Mouse (Mus musculus) heart, embryonic 15.5 days (tissue): Measurements from ENCODE around the gene Akp3. TPM values are rescaled to one million over a fixed set of nuclear protein-coding genes. Genes with fewer than 3 reads are reported as not detected.

Experiments used
- ATAC-seq: fragments of 200-750 bp; cut with Nextera tagmentation; replicated peaks from 2 replicates; pipeline ENCODE4 v1.8.0; 2017; ENCODE audit warnings: low read depth, moderate TSS enrichment; ENCODE audit not compliant: insufficient number of reproducible peaks, insufficient read depth, low FRiP score
- H3K27ac ChIP-seq: fragments of 300-500 bp; sonication (generic); 2 replicates; pipeline ENCODE4 v1.5.1; 2015; ENCODE audit warnings: mild to moderate bottlenecking, inconsistent platforms
- H3K27me3 ChIP-seq: fragments of 300-500 bp; sonication (generic); 2 replicates; pipeline ENCODE4 v1.6.1; 2015; ENCODE audit warnings: inconsistent platforms
- H3K36me3 ChIP-seq: fragments of 300-500 bp; sonication (generic); 2 replicates; pipeline ENCODE4 v1.6.1; 2015; ENCODE audit warnings: mild to moderate bottlenecking, inconsistent platforms
- H3K4me1 ChIP-seq: fragments of 300-500 bp; sonication (generic); replicated peaks from 2 replicates; pipeline ENCODE4 v1.6.1; 2015; ENCODE audit warnings: inconsistent platforms
- H3K4me2 ChIP-seq: fragments of 300-500 bp; sonication (generic); 2 replicates; pipeline ENCODE4 v1.6.1; 2015; ENCODE audit warnings: inconsistent platforms, mild to moderate bottlenecking, moderate library complexity
- H3K4me3 ChIP-seq: fragments of 300-500 bp; sonication (generic); 2 replicates; pipeline ENCODE4 v1.5.1; 2015; ENCODE audit warnings: mild to moderate bottlenecking, inconsistent platforms
- H3K9ac ChIP-seq: fragments of 300-500 bp; sonication (generic); 2 replicates; pipeline ENCODE4 v1.6.1; 2015; ENCODE audit warnings: mild to moderate bottlenecking, inconsistent platforms
- H3K9me3 ChIP-seq: fragments of 300-500 bp; sonication (generic); replicated peaks from 2 replicates; pipeline ENCODE4 v1.6.1; 2016; ENCODE audit warnings: inconsistent platforms
- whole genome bisulfite sequencing: fragments of 180-500 bp; shearing (Covaris S2); methylation state at CpG from one replicate; pipeline ENCODE4 v1.1.7; 2015; ENCODE audit warnings: mixed read lengths; 5-methylcytosine and 5-hydroxymethylcytosine counted together
- polyA plus RNA-seq: library from polyadenylated mRNA; unstranded; fragments of >200 nt; fragmentation: Nextera tagmentation; extraction: Ambion mirVana; gene quantifications from 2 replicates; pipeline ENCODE4 v1.2.1, GENCODE M21; 2015

The Akp3 gene
- polyA plus RNA-seq, 1 experiment from 2014 or later: not detected

- no peak for ATAC-seq
- Histone ChIP-seq H3K9ac (no peak overlapping the region), H3K4me3 (no peak overlapping the region), H3K27ac (no peak overlapping the region), H3K4me1 (no peaks in the 10 kb centered on the region), H3K4me2 (no peak overlapping the region), H3K9me3 (no peaks in the 10 kb centered on the region), H3K36me3 (no peaks in the 10 kb centered on the region), H3K27me3 (no peaks in the 10 kb centered on the region)
- 38% methylated on average over 9 of the region's 9 CpGs for WGBS
Observed at GRCm38 (mm10) chr1:87111719-87112354, 12.9 kb upstream of the Akp3 start.

- H3K9me3 ChIP-seq: no peaks in the 10 kb centered on the region
- H3K9ac ChIP-seq: no peak overlapping the region
- no peaks in the 10 kb centered on the region for H3K27me3 ChIP-seq
- H3K27ac ChIP-seq: no peak overlapping the region
- ATAC-seq: no peak
- no peaks in the 10 kb centered on the region for H3K36me3 ChIP-seq
- H3K4me2 ChIP-seq: no peak overlapping the region
- WGBS: 80% methylated on average over 1 of the region's 1 CpGs
- H3K4me1 ChIP-seq: no peaks in the 10 kb centered on the region
- no peak overlapping the region for H3K4me3 ChIP-seq
Observed at GRCm38 (mm10) chr1:87114784-87115183, 10.0 kb upstream of the Akp3 start.

GRCm38 (mm10) chr1:87127206-87128030 lies 2.6 kb downstream of the Akp3 start:
- Histone ChIP-seq H3K4me3 (peak overlapping the region; percentile 23), H3K4me1 (no peaks in the 10 kb centered on the region; the same call in 1 of the 2 replicates), H3K4me2 (peak overlapping the region; percentile 51), H3K27ac (no peak overlapping the region), H3K9ac (no peak overlapping the region), H3K27me3 (peaks cover 38% of the 10 kb centered on the region), H3K9me3 (no peaks in the 10 kb centered on the region), H3K36me3 (no peaks in the 10 kb centered on the region)
- no peak for ATAC-seq
- WGBS: 11% methylated on average over 43 of the region's 43 CpGs

- no peaks in the 10 kb centered on the region for H3K9me3 ChIP-seq
- 71% methylated on average over 4 of the region's 4 CpGs for WGBS
- no peak overlapping the region for H3K4me3 ChIP-seq
- H3K4me1 ChIP-seq: no peaks in the 10 kb centered on the region; the same call in 1 of the 2 replicates
- peaks cover 29% of the 10 kb centered on the region for H3K27me3 ChIP-seq
- H3K4me2 ChIP-seq: no peak overlapping the region
- H3K36me3 ChIP-seq: no peaks in the 10 kb centered on the region
- no peak overlapping the region for H3K9ac ChIP-seq
- ATAC-seq: no peak
- H3K27ac ChIP-seq: no peak overlapping the region
Observed at GRCm38 (mm10) chr1:87131803-87132202, 7.0 kb downstream of the Akp3 start.

GRCm38 (mm10) chr1:87141550-87141949 lies 16.8 kb downstream of the Akp3 start:
- Histone ChIP-seq H3K4me1 (no peaks in the 10 kb centered on the region), H3K27me3 (peaks cover 19% of the 10 kb centered on the region), H3K4me2 (no peak overlapping the region), H3K9me3 (no peaks in the 10 kb centered on the region), H3K9ac (no peak overlapping the region), H3K4me3 (no peak overlapping the region), H3K27ac (no peak overlapping the region), H3K36me3 (no peaks in the 10 kb centered on the region)
- WGBS: 79% methylated on average over 4 of the region's 4 CpGs
- ATAC-seq: no peak

- Histone ChIP-seq H3K27me3 (peaks cover 23% of the 10 kb centered on the region), H3K9ac (no peak overlapping the region), H3K4me3 (no peak overlapping the region), H3K36me3 (no peaks in the 10 kb centered on the region), H3K4me2 (no peak overlapping the region), H3K27ac (no peak overlapping the region), H3K4me1 (no peaks in the 10 kb centered on the region), H3K9me3 (no peaks in the 10 kb centered on the region)
- WGBS: 69% methylated on average over 9 of the region's 9 CpGs
- ATAC-seq: no peak
Observed at GRCm38 (mm10) chr1:87142456-87142855, 17.7 kb downstream of the Akp3 start.

- Histone ChIP-seq H3K9me3 (no peaks in the 10 kb centered on the region), H3K4me3 (no peak overlapping the region), H3K4me2 (no peak overlapping the region), H3K9ac (no peak overlapping the region), H3K27me3 (peaks cover 26% of the 10 kb centered on the region), H3K36me3 (no peaks in the 10 kb centered on the region), H3K4me1 (no peaks in the 10 kb centered on the region), H3K27ac (no peak overlapping the region)
- ATAC-seq: no peak
- WGBS: 72% methylated on average over 10 of the region's 10 CpGs
Observed at GRCm38 (mm10) chr1:87143141-87143540, 18.4 kb downstream of the Akp3 start.

GRCm38 (mm10) chr1:87149422-87149821 lies 24.6 kb downstream of the Akp3 start:
- H3K27ac ChIP-seq: no peak overlapping the region
- 28% methylated on average over 13 of the region's 13 CpGs for WGBS
- no peak for ATAC-seq
- no peak overlapping the region for H3K4me3 ChIP-seq
- no peak overlapping the region for H3K4me2 ChIP-seq
- no peaks in the 10 kb centered on the region for H3K9me3 ChIP-seq
- peaks cover 9% of the 10 kb centered on the region for H3K4me1 ChIP-seq
- H3K9ac ChIP-seq: no peak overlapping the region
- H3K36me3 ChIP-seq: no peaks in the 10 kb centered on the region
- H3K27me3 ChIP-seq: peaks cover 81% of the 10 kb centered on the region

- no peak overlapping the region for H3K9ac ChIP-seq
- WGBS: 75% methylated on average over 6 of the region's 6 CpGs
- no peak overlapping the region for H3K4me2 ChIP-seq
- no peak overlapping the region for H3K4me3 ChIP-seq
- peaks cover 86% of the 10 kb centered on the region for H3K27me3 ChIP-seq
- H3K9me3 ChIP-seq: no peaks in the 10 kb centered on the region
- H3K4me1 ChIP-seq: peaks cover 24% of the 10 kb centered on the region
- ATAC-seq: no peak
- H3K27ac ChIP-seq: no peak overlapping the region
- H3K36me3 ChIP-seq: no peaks in the 10 kb centered on the region
Observed at GRCm38 (mm10) chr1:87151286-87151685, 26.5 kb downstream of the Akp3 start.

GRCm38 (mm10) chr1:87153776-87154500 lies 29.2 kb downstream of the Akp3 start:
- peaks cover 24% of the 10 kb centered on the region for H3K4me1 ChIP-seq
- peaks cover 100% of the 10 kb centered on the region for H3K27me3 ChIP-seq
- H3K4me2 ChIP-seq: peak overlapping the region; percentile 64
- H3K27ac ChIP-seq: no peak overlapping the region
- peak overlapping the region; percentile 43 for H3K4me3 ChIP-seq
- no peak overlapping the region for H3K9ac ChIP-seq
- H3K9me3 ChIP-seq: no peaks in the 10 kb centered on the region
- no peak for ATAC-seq
- no peaks in the 10 kb centered on the region for H3K36me3 ChIP-seq
- WGBS: 2% methylated on average over 72 of the region's 72 CpGs

GRCm38 (mm10) chr1:87154501-87155120 lies 29.8 kb downstream of the Akp3 start:
- Histone ChIP-seq H3K9ac (no peak overlapping the region), H3K4me3 (peak overlapping the region; percentile 43), H3K36me3 (no peaks in the 10 kb centered on the region), H3K9me3 (no peaks in the 10 kb centered on the region), H3K27me3 (peaks cover 99% of the 10 kb centered on the region), H3K4me2 (peak overlapping the region; percentile 64), H3K27ac (no peak overlapping the region), H3K4me1 (peaks cover 24% of the 10 kb centered on the region)
- WGBS: 2% methylated on average over 58 of the region's 58 CpGs
- ATAC-seq: no peak
